Mouse (Mus musculus): Measurements from ENCODE around the gene Nr2c2. TPM values are rescaled to one million over a fixed set of nuclear protein-coding genes. Genes with fewer than 3 reads are reported as not detected.

Gene Nr2c2
- total and polyA plus RNA-seq, 2 experiments from 2014 or later = 8.0 to 48.9 TPM

DNA sequence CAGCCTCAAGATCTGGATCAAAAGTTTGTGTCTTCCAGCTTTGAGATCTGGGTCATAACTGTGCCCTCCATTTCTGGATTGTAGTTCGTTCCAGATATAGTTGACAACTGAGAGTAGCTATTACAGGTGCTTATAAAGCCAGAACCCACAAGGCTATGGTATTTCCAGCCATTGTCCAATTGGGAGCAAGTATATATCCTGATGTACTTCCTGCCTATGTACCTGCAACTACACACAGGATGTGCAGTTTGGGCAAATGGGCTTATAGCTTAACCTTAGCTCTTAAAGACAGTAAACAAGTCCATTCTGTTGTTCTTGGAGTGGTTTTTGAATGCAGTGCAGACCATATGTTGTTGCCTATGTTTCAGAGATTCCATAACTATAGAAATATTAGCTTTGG lies 40.3 kb downstream of the Nr2c2 start:
- no peak overlapping the region for H3K9ac ChIP-seq (replicated peaks; ENCODE audit: low read depth, low read length)
- 87% methylated on average over 1 of the region's 1 CpGs for WGBS
- no peaks in the 10 kb centered on the region for H3K27me3 ChIP-seq (ENCODE audit: control insufficient read depth, insufficient read depth, low read length)
- ATAC-seq (ENCODE audit: insufficient read depth, low read depth) (no peak), DNase-seq (ENCODE audit: low spot score) (no peak)
- no peaks in the 10 kb centered on the region for H3K9me3 ChIP-seq (replicated peaks; ENCODE audit: control insufficient read depth, low read length)
- no peak overlapping the region for H3K27ac ChIP-seq (ENCODE audit: low read depth)
- peaks cover 12% of the 10 kb centered on the region for H3K4me1 ChIP-seq (ENCODE audit: control insufficient read depth, insufficient read depth)
- H3K36me3 ChIP-seq (replicated peaks; ENCODE audit: control insufficient read depth, insufficient read depth, low read length) = no peaks in the 10 kb centered on the region
- TF ChIP-seq CTCF (IDR thresholded peaks at IDR 0.05; ENCODE audit: low read depth) = no peak
- no peak for TF ChIP-seq EP300 (IDR thresholded peaks at IDR 0.05; ENCODE audit: low read depth)
- H3K4me3 ChIP-seq (ENCODE audit: low read depth, low read length) = no peak overlapping the region
- H3K4me2 ChIP-seq (ENCODE audit: low read depth, low read length) = no peak overlapping the region

DNA sequence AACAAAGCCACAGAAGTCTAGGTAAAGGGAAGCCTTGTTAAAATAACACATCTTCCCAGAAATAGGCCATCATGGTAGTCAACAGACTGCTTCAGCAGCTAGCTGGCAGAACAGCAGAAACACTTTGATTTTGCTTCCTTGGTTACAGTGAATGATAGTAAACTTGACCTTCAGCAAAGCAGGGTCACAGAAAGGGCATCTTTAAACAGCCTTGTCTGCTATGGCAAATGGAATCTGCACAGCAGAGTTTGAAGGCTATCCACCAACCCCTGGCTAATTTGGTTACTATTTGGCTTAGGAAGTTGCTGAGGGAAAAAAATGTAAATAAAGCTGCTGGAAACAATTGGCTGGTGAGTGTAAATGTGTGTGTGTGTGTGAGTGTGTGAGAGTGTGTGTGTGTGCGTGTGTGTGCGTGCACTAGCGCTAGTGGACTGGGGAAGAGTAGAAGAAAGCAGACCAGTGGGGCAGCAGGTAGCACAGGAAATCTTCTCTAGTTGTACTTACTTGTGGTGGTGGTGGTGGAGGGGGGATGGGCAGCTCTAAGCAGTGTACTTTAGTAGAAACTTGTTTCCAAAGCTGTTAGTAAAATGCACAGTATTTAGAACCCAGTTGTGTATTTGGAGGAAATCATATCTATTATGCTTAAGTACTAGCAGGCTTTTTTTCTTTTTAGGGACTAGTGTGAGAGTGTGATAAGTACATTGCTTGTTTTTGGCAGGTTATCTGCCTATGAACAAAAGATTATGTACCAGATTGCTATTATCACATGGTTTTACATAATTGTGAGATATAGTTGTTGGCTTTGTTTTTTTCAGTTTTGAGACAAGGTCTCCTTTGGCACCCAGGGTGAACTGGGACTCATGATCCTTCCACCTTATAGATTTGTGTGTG lies 41.1 kb downstream of the Nr2c2 start:
- no peak; the same call in 1 of the 2 replicates for ATAC-seq (ENCODE audit: insufficient read depth, low read depth)
- Histone ChIP-seq H3K4me2 (ENCODE audit: low read depth, low read length) (no peak overlapping the region), H3K4me1 (ENCODE audit: control insufficient read depth, insufficient read depth) (peaks cover 12% of the 10 kb centered on the region), H3K9ac (replicated peaks; ENCODE audit: low read depth, low read length) (no peak overlapping the region), H3K27ac (ENCODE audit: low read depth) (no peak overlapping the region), H3K9me3 (replicated peaks; ENCODE audit: control insufficient read depth, low read length) (no peaks in the 10 kb centered on the region), H3K27me3 (ENCODE audit: control insufficient read depth, insufficient read depth, low read length) (no peaks in the 10 kb centered on the region), H3K4me3 (ENCODE audit: low read depth, low read length) (no peak overlapping the region), H3K36me3 (replicated peaks; ENCODE audit: control insufficient read depth, insufficient read depth, low read length) (no peaks in the 10 kb centered on the region)
- no peak for DNase-seq (ENCODE audit: low spot score)
- TF ChIP-seq EP300 (IDR thresholded peaks at IDR 0.05; ENCODE audit: low read depth) (no peak), CTCF (IDR thresholded peaks at IDR 0.05; ENCODE audit: low read depth) (no peak)
- WGBS = 79% methylated on average over 3 of the region's 3 CpGs

DNA sequence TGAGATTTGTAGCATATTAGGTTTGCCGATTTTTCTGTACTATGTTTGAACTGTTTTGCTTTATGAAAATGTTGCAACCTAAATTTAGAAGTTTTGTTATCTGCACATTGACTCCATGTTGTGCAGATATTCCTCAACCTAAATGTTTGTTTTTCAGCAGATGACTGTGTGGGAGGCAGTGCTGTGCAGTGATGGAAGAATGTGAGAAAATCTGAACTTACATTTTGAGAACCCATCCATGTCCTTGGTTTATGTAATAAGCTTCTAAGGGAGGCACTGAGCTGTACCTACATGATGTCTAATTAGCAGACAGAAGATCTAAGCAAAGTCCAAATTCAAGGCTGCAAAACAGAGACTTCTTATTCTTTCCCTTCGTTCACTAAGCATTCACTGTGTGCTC lies 42.4 kb downstream of the Nr2c2 start:
- H3K9ac ChIP-seq (replicated peaks; ENCODE audit: low read depth, low read length) = no peak overlapping the region
- H3K4me1 ChIP-seq (ENCODE audit: control insufficient read depth, insufficient read depth) = peaks cover 12% of the 10 kb centered on the region
- no peak overlapping the region for H3K4me3 ChIP-seq (ENCODE audit: low read depth, low read length)
- 80% methylated on average over 2 of the region's 2 CpGs for WGBS
- H3K27ac ChIP-seq (ENCODE audit: low read depth) = no peak overlapping the region
- H3K36me3 ChIP-seq (replicated peaks; ENCODE audit: control insufficient read depth, insufficient read depth, low read length) = no peaks in the 10 kb centered on the region
- H3K9me3 ChIP-seq (replicated peaks; ENCODE audit: control insufficient read depth, low read length) = no peaks in the 10 kb centered on the region
- ATAC-seq (ENCODE audit: insufficient read depth, low read depth) (no peak), DNase-seq (ENCODE audit: low spot score) (no peak)
- H3K27me3 ChIP-seq (ENCODE audit: control insufficient read depth, insufficient read depth, low read length) = no peaks in the 10 kb centered on the region
- no peak for TF ChIP-seq EP300 (IDR thresholded peaks at IDR 0.05; ENCODE audit: low read depth)
- no peak for TF ChIP-seq CTCF (IDR thresholded peaks at IDR 0.05; ENCODE audit: low read depth)
- no peak overlapping the region for H3K4me2 ChIP-seq (ENCODE audit: low read depth, low read length)

DNA sequence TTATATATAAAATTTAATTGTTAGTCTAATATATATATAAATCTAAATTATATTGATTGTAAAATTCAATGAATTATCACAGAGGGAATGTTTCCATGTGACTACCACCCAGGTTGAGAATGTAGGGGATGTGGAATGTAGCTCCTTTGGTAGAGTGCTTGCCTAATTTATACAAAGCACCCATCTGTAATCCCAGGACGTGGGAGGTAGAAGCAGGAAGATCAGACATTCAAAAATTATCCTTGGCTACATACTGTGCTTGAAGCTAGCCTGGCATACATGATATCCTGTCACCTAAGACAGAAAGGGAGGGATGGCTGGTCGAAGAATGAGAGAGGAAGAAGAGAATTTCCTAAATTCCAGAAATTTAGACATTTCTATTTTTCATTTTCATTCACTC lies 45.2 kb downstream of the Nr2c2 start:
- DNase-seq (ENCODE audit: low spot score) = no peak

DNA sequence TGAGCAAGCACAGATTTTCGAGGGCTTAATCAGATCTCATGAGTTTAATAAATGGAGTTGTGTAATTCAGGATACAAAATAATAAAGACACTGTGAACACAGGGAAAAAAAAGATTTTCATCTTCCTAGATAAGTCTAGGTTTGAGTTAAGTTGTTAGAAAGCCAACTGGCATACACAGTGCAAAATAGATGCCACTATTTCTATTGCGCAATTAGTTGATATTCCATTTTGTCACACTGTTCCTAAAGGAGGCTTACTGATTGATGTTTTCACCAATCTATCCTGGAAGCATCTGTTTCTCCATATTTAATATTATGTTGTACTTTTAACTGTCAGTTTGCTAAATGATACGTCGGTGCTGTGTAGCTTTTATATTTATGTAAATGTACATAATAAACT lies 54.7 kb downstream of the Nr2c2 start:
- Histone ChIP-seq H3K27me3 (ENCODE audit: control insufficient read depth, insufficient read depth, low read length) (no peaks in the 10 kb centered on the region), H3K4me1 (ENCODE audit: control insufficient read depth, insufficient read depth) (no peaks in the 10 kb centered on the region), H3K4me2 (ENCODE audit: low read depth, low read length) (no peak overlapping the region), H3K27ac (ENCODE audit: low read depth) (no peak overlapping the region), H3K36me3 (replicated peaks; ENCODE audit: control insufficient read depth, insufficient read depth, low read length) (peaks cover 44% of the 10 kb centered on the region), H3K9me3 (replicated peaks; ENCODE audit: control insufficient read depth, low read length) (no peaks in the 10 kb centered on the region), H3K9ac (replicated peaks; ENCODE audit: low read depth, low read length) (no peak overlapping the region), H3K4me3 (ENCODE audit: low read depth, low read length) (no peak overlapping the region)
- TF ChIP-seq CTCF (IDR thresholded peaks at IDR 0.05; ENCODE audit: low read depth) (no peak), EP300 (IDR thresholded peaks at IDR 0.05; ENCODE audit: low read depth) (no peak)
- DNase-seq (ENCODE audit: low spot score) = no peak
- no peak for ATAC-seq (ENCODE audit: insufficient read depth, low read depth)
- 95% methylated on average over 4 of the region's 4 CpGs for WGBS

More for the DNA sequence above, 45.2 kb downstream of the Nr2c2 start:
- no peak for ATAC-seq (ENCODE audit: insufficient read depth, low read depth)
- H3K27ac ChIP-seq (ENCODE audit: low read depth) = no peak overlapping the region
- no peaks in the 10 kb centered on the region for H3K27me3 ChIP-seq (ENCODE audit: control insufficient read depth, insufficient read depth, low read length)
- no peak overlapping the region for H3K9ac ChIP-seq (replicated peaks; ENCODE audit: low read depth, low read length)
- H3K4me2 ChIP-seq (ENCODE audit: low read depth, low read length) = no peak overlapping the region
- 76% methylated on average over 2 of the region's 2 CpGs for WGBS
- no peak overlapping the region for H3K4me3 ChIP-seq (ENCODE audit: low read depth, low read length)
- H3K9me3 ChIP-seq (replicated peaks; ENCODE audit: control insufficient read depth, low read length) = no peaks in the 10 kb centered on the region
- 0 out of 2 replicates have a peak, but pooled peaks cover 14% of the 10 kb centered on the region for H3K36me3 ChIP-seq (replicated peaks; ENCODE audit: control insufficient read depth, insufficient read depth, low read length)
- peaks cover 11% of the 10 kb centered on the region for H3K4me1 ChIP-seq (ENCODE audit: control insufficient read depth, insufficient read depth)
- TF ChIP-seq EP300 (IDR thresholded peaks at IDR 0.05; ENCODE audit: low read depth) = no peak
- no peak for TF ChIP-seq CTCF (IDR thresholded peaks at IDR 0.05; ENCODE audit: low read depth)
